Mouse (Mus musculus) kidney, postnatal 4 days (tissue): Measurements from ENCODE around the gene Gm39566.

Experiments
- DNase-seq, 2 experiments: peaks; one replicate each; pipeline ENCODE4 v3.0.0; 2021; ENCODE audit warnings: mixed read lengths in 2 of 2

The Gm39566 gene

GRCm38 (mm10) chr11:69795168-69795982, 19.7 kb downstream of the Gm39566 start, which contains the start of gene Chrnb1:
Gene Chrnb1 (minus strand): TSS chr11:69795943.
- DNase-seq, result peak; percentile 94 to 97

DNA sequence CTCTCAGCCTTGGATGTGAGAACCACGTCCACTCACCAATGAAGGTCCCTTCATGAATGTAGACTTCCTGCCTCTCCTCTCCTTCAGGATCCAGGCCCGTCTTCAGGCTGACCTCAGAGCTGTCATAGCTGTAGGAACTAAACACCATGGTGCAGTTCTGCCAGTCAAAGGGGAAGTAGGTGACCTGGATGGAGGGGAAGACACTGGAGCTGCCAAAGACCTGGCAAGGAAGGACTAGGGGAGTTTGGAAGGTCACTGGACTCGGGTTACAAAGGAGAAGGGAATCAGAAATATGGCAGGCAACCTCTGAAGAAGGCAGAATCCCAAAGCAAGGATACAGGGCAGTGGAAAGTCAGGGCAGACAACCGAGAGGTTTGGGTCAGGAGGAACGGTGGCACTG, 21.7 kb downstream of the Gm39566 start:
- DNase-seq, result no peak

GRCm38 (mm10) chr11:69791420-69791819, 23.7 kb downstream of the Gm39566 start:
- DNase-seq, result no peak

GRCm38 (mm10) chr11:69789431-69789830, 25.7 kb downstream of the Gm39566 start:
- DNase-seq, result no peak

DNA sequence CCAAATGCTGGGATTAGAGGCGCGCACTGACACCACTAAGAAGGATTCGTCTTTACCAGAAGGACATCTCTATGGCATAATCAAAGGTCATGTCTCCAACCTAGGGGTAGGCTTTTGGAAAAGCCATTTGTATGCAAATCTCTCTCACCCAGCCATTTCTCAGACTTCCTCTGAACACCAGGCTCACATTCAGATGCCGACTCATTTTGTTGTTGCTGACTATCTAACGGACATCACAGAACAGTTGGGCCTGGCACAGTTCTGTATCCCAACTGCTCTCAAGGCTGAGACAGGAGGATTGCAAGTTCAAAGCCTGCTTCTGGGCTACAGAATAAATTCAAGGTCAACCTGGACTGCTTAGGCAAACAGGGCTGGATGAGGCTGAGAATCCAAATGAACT, 27.8 kb downstream of the Gm39566 start:
- DNase-seq, result no peak

- peak; percentile 45 to 53 for DNase-seq
These were observed 30.3 kb downstream of the Gm39566 start for GRCm38 (mm10) chr11:69784793-69785272.

DNA sequence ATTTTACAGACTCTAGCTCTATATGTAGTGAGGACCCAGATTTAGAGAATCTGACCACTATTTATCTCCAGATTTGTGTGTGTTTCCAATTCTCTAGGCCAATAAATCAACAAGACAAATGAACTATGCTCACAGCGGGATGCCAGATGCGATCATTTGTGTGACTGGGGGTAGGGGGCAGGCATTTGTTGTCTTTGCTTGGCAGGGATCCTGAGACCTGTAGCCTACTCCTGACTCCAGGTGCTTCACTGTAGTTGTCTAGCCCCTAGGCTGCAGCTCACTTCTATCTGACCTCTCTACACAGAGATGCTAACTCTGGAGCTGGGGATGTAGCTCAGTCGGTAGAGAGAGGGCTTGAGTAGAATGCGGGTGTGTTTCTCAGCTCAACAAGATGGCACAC, 33.3 kb downstream of the Gm39566 start:
- no peak for DNase-seq

- no peak for DNase-seq
These were observed 36.1 kb downstream of the Gm39566 start for GRCm38 (mm10) chr11:69778985-69779384.

GRCm38 (mm10) chr11:69778258-69778982, 36.7 kb downstream of the Gm39566 start:
- DNase-seq, result peak; percentile 64 to 69

DNA sequence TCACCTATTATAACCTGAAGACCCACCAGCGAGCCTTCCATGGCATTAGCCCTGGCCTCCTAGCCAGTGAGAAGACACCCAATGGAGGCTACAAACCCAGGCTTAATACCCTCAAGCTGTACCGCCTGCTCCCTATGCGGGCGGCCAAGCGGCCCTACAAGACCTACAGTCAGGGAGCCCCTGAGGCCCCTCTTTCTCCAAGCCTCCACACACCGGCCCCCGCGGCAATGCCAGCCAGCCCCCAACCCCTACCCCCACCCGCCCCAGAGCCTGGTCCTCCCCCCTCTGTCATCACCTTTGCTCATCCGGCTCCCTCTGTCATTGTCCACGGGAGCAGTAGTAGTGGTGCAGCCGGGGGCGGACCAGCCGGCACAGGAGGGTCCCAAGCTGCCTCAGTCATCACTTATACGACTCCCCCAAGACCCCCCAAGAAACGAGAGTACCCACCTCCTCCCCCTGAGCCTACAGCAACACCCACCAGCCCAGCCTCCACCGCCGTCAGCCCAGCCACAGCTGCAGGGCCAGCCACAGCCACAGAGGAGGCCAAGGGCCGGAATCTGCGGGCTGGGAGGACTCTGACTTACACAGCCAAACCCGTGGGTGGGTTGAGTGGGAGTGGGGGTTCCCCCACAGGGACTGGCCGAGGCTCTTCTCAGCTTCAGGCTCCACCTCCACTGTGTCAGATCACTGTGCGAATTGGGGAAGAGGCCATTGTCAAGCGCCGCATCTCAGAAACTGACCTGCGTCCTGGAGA, 37.4 kb downstream of the Gm39566 start:
- peak; percentile 64 to 76 for DNase-seq

GRCm38 (mm10) chr11:69776488-69776887, 38.6 kb downstream of the Gm39566 start:
- no peak for DNase-seq

DNA sequence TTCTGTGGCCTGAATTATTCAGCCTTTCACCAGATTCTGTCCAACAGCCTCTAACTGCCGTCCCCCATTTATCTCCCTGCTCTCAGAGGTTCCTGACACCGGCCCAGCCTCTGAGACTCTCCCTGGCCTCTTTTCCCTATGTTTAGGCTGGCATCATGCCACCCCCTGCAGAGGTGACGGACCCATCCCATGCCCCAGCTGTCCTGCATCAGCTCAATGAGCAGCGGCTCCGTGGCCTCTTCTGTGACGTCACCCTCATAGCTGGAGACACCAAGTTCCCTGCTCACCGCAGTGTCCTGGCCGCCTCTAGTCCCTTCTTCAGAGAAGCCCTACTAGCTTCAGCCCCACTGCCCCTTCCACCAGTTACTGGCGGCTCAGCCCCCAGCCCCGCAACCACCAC, 39.4 kb downstream of the Gm39566 start:
- DNase-seq, result peak in 1 of 2 experiments; percentile 45

GRCm38 (mm10) chr11:69774961-69775360, 40.1 kb downstream of the Gm39566 start:
- no peak for DNase-seq

DNA sequence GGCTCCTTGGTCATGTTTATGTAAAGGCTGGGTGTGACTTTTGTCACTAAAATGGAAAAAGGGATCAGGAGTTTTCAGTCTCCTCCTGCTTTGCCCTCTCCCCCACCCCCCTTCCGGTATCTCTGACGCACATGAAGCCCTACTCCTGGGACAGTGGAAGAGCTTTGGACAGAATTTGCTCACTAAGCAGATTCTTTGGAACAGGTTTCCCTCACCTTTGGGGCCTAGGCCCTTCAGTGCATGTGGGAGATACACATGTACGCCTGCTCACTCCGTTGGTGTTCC, 47.5 kb downstream of the Gm39566 start:
- peak in 1 of 2 experiments; percentile 38 for DNase-seq

GRCm38 (mm10) chr11:69766872-69767624, 48.0 kb downstream of the Gm39566 start:
- DNase-seq, result peak in 1 of 2 experiments; percentile 28

- DNase-seq, result peak; percentile 79 to 85
These were observed 48.9 kb downstream of the Gm39566 start for GRCm38 (mm10) chr11:69766126-69766609.

GRCm38 (mm10) chr11:69765221-69766125, 49.6 kb downstream of the Gm39566 start, which contains the start of gene Zbtb4:
Gene Zbtb4 (plus strand): TSS chr11:69765912.
- DNase-seq, result peak; percentile 66 to 78

GRCm38 (mm10) chr11:69763551-69763950, 51.5 kb downstream of the Gm39566 start:
- DNase-seq, result peak in 1 of 2 experiments; percentile 47

GRCm38 (mm10) chr11:69761868-69762267, 53.2 kb downstream of the Gm39566 start, which contains the start of gene Slc35g3:
Gene Slc35g3 (minus strand): TSS chr11:69761968.
- DNase-seq, result no peak
